Mouse (Mus musculus) monocyte, adult 5-6 weeks (primary cell): Measurements from ENCODE around the gene Naglu. TPM values are rescaled to one million over a fixed set of nuclear protein-coding genes. Genes with fewer than 3 reads are reported as not detected.
"Not testable (repeated sequence)": the region's sequence is repeated elsewhere in the genome, so short reads cannot be mapped to it uniquely, and the experiment has no call there.

ENCODE experiments used
- ATAC-seq: fragments of 153-309, 156-312 bp; replicated peaks from 2 replicates; pipeline ENCODE4 v1.8.0; 2017; ENCODE audit warnings: mild to moderate bottlenecking; ENCODE audit not compliant: low TSS enrichment, insufficient number of reproducible peaks, severe bottlenecking, poor library complexity, low FRiP score
- total RNA-seq: library from RNA; stranded (forward); fragments of 200-1000, 200-491, 200-594 nt; gene quantifications from 3 replicates; pipeline ENCODE4 v1.2.3, GENCODE M21; 2017

Gene Naglu
- total RNA-seq, 1 experiment from 2014 or later, result 5.6 TPM

- ATAC-seq, result no peak
These were observed 40.9 kb downstream of the Naglu start for GRCm38 (mm10) chr11:101110708-101111107.

- ATAC-seq, result no peak
These were observed 41.4 kb downstream of the Naglu start for GRCm38 (mm10) chr11:101111178-101111577.

- no peak for ATAC-seq
These were observed 42.4 kb downstream of the Naglu start for GRCm38 (mm10) chr11:101112186-101112585.

- ATAC-seq, result peak; percentile 64
These were observed 45.8 kb downstream of the Naglu start for GRCm38 (mm10) chr11:101115564-101115963.

- no peak for ATAC-seq
These were observed 48.3 kb downstream of the Naglu start for GRCm38 (mm10) chr11:101118105-101118504.

- no peak for ATAC-seq
These were observed 49.4 kb downstream of the Naglu start for GRCm38 (mm10) chr11:101119131-101119760.

GRCm38 (mm10) chr11:101119761-101120544 is 50.1 kb downstream of the Naglu start, which contains the start of the genes Retreg3 and Tubg1:
Gene Retreg3 (minus strand): TSS chr11:101119893.
Gene Tubg1 (plus strand): TSS chr11:101119938.
- peak; percentile 91 for ATAC-seq

GRCm38 (mm10) chr11:101120545-101121188 is 50.9 kb downstream of the Naglu start:
- no peak for ATAC-seq

GRCm38 (mm10) chr11:101124494-101124893 is 54.7 kb downstream of the Naglu start:
- not testable (repeated sequence) for ATAC-seq

GRCm38 (mm10) chr11:101125008-101125407 is 55.2 kb downstream of the Naglu start:
- ATAC-seq, result not testable (repeated sequence)

- ATAC-seq, result no peak
These were observed 57.3 kb downstream of the Naglu start for GRCm38 (mm10) chr11:101127075-101127474.

Other genes starting within 250 kb of the Naglu start
- gene Stat5b, start 219.3 kb upstream of the Naglu start, total RNA-seq, result 71.6 to 86.1 TPM (median 75.5 TPM) in 3 replicates
- gene Stat5a, start 210.7 kb upstream of the Naglu start, total RNA-seq, result 20.0 to 28.0 TPM (median 25.1 TPM) in 3 replicates
- 328 to 413 TPM (median 368 TPM) in 3 replicates for gene Stat3, start 130.5 kb upstream of the Naglu start, total RNA-seq
- gene Cavin1, start 99.1 kb upstream of the Naglu start, total RNA-seq, result 0.32 to 2.5 TPM in 2 of 3 replicates, not detected in the other
- 26.0 to 42.7 TPM (median 37.5 TPM) in 3 replicates for gene Atp6v0a1, start 60.6 kb upstream of the Naglu start, total RNA-seq
- gene Hsd17b1, start 8.4 kb downstream of the Naglu start, total RNA-seq, result 0.68 TPM in 1 of 3 replicates, not detected in the others
- 11.4 to 16.6 TPM (median 16.1 TPM) in 3 replicates for gene Coasy, start 12.6 kb downstream of the Naglu start, total RNA-seq
- 61.7 to 74.7 TPM (median 71.4 TPM) in 3 replicates for gene Mlx, start 17.3 kb downstream of the Naglu start, total RNA-seq
- 5.0 to 6.2 TPM in 2 of 3 replicates, not detected in the other for gene Psmc3ip, start 25.4 kb downstream of the Naglu start, total RNA-seq
- 57.9 to 79.4 TPM (median 63.0 TPM) in 3 replicates for gene Retreg3, start 49.9 kb downstream of the Naglu start, total RNA-seq
- gene Tubg1, start 49.9 kb downstream of the Naglu start, total RNA-seq, result 8.2 to 25.6 TPM (median 11.0 TPM) in 3 replicates
- gene Tubg2, start 85.9 kb downstream of the Naglu start, total RNA-seq, result not detected in 3 replicates
- 0.21 to 0.95 TPM (median 0.68 TPM) in 3 replicates for gene Cntnap1, start 100.5 kb downstream of the Naglu start, total RNA-seq
- gene Plekhh3, start 101.3 kb downstream of the Naglu start, total RNA-seq, result 2.2 to 6.3 TPM (median 4.0 TPM) in 3 replicates
- 0.38 TPM in 1 of 3 replicates, not detected in the others for gene Ccr10, start 105.4 kb downstream of the Naglu start, total RNA-seq
- 30.2 to 66.9 TPM (median 42.6 TPM) in 3 replicates for gene Ezh1, start 156.5 kb downstream of the Naglu start, total RNA-seq
- gene Ramp2, start 176.0 kb downstream of the Naglu start, total RNA-seq, result not detected in 3 replicates
- gene Vps25, start 183.7 kb downstream of the Naglu start, total RNA-seq, result 42.7 to 62.9 TPM (median 53.8 TPM) in 3 replicates
- gene Wnk4, start 190.6 kb downstream of the Naglu start, total RNA-seq, result 0.11 to 1.7 TPM (median 0.19 TPM) in 3 replicates
- gene Cntd1, start 209.0 kb downstream of the Naglu start, total RNA-seq, result 1.8 to 3.2 TPM in 2 of 3 replicates, not detected in the other
- 18.8 to 43.1 TPM (median 26.8 TPM) in 3 replicates for gene Coa3, start 209.1 kb downstream of the Naglu start, total RNA-seq
- gene Becn1, start 232.3 kb downstream of the Naglu start, total RNA-seq, result 266 to 274 TPM (median 274 TPM) in 3 replicates
- gene Psme3, start 246.2 kb downstream of the Naglu start, total RNA-seq, result 51.0 to 74.7 TPM (median 73.3 TPM) in 3 replicates